15 mouse cellular contexts compared by ENCODE assay signal in the genomic region with DNA sequence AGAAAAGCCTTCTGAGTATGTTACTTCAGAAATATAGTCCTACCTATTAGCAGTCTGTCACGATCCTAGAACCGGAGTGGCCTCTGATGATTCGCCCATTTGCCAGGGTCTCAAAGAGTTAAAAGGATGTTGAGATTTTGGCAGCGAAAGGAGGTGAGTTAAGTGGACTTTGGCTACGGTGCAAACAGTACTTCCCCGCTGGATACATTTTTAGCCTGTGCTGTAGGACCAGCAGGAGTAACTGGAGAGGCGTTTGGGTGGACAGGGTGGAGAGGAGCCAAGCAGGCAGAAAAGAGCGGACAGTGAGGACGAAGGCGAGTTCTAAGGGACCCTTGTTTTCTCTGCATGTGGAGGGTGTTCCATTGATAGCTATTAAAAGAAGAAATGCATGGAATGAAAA.
DNase-seq lines count a peak whose midpoint lies in the region; ATAC-seq lines count a peak whose summit lies in the region.
"Had no signal": no experiment of that assay in that cellular context is flagged by ENCODE, and none has a peak within 500 bp of the region (broad histone marks: within the 10 kb centered on the region; RNA-seq: fewer than 3 reads in every experiment).

No protein-coding gene starts in this region.

- ATAC-seq in heart, embryonic 13.5 days (ENCODE audit: extremely low read depth, insufficient number of reproducible peaks, low FRiP score, low TSS enrichment): no peak
- ATAC-seq: forebrain, embryonic 16.5 days; midbrain, embryonic 13.5 days had no signal

- 0 out of 2 replicates have a peak overlapping the region, but pooled peaks have one; percentile 20 for H3K4me2 ChIP-seq in heart, embryonic 13.5 days
- H3K4me2 ChIP-seq: embryonic facial prominence, embryonic 15.5 days; hindbrain, embryonic 15.5 days; midbrain, embryonic 13.5 days; neural tube, embryonic 12.5 days; stomach, embryonic 15.5 days had no signal

- 29% methylated on average over 10 of the region's 10 CpGs for WGBS in heart, embryonic 13.5 days

- H3K9me3 ChIP-seq in heart, embryonic 13.5 days: no peaks in the 10 kb centered on the region
- H3K9me3 ChIP-seq: embryonic facial prominence, embryonic 15.5 days; hindbrain, embryonic 15.5 days; midbrain, embryonic 13.5 days; neural tube, embryonic 12.5 days; stomach, embryonic 15.5 days had no signal

- H3K4me1 ChIP-seq in heart, embryonic 13.5 days: peaks cover 36% of the 10 kb centered on the region

- no peaks in the 10 kb centered on the region for H3K36me3 ChIP-seq in heart, embryonic 13.5 days
- H3K36me3 ChIP-seq: embryonic facial prominence, embryonic 15.5 days; hindbrain, embryonic 15.5 days; midbrain, embryonic 13.5 days; neural tube, embryonic 12.5 days; stomach, embryonic 15.5 days had no signal

- no peak overlapping the region for H3K4me3 ChIP-seq in heart, embryonic 13.5 days
- H3K4me3 ChIP-seq: embryonic facial prominence, embryonic 15.5 days; hindbrain, embryonic 15.5 days; midbrain, embryonic 13.5 days; neural tube, embryonic 12.5 days; stomach, embryonic 15.5 days had no signal

- no peak overlapping the region for H3K9ac ChIP-seq in heart, embryonic 13.5 days
- H3K9ac ChIP-seq: embryonic facial prominence, embryonic 15.5 days; hindbrain, embryonic 15.5 days; midbrain, embryonic 13.5 days; neural tube, embryonic 12.5 days; stomach, embryonic 15.5 days had no signal

- H3K27ac ChIP-seq in heart, embryonic 13.5 days (replicated peaks): no peak overlapping the region; the same call in 1 of the 2 replicates
- H3K27ac ChIP-seq: embryonic facial prominence, embryonic 15.5 days; hindbrain, embryonic 15.5 days; midbrain, embryonic 13.5 days; neural tube, embryonic 12.5 days; stomach, embryonic 15.5 days had no signal

- no peaks in the 10 kb centered on the region for H3K27me3 ChIP-seq in heart, embryonic 13.5 days (replicated peaks)
- H3K27me3 ChIP-seq: embryonic facial prominence, embryonic 15.5 days; hindbrain, embryonic 15.5 days; neural tube, embryonic 12.5 days; stomach, embryonic 15.5 days had no signal

- DNase-seq in kidney, adult 9 months: peak; percentile 68
- no peak for DNase-seq in kidney, postnatal 4 days
- peak; percentile 48 to 51 for DNase-seq in kidney, postnatal 36 days
- peak; percentile 43 for DNase-seq in lung, postnatal 36 days
- no peak for DNase-seq in testis, postnatal 14 days (ENCODE audit: low spot score)
- no peak for DNase-seq in cerebellum, postnatal 25 days
- DNase-seq in layer of hippocampus, adult 11-12 months (ENCODE audit: low spot score): no peak
- DNase-seq: cerebellum, adult 2 months had no signal

Comparison
In these comparisons a context has a peak if more than half of its experiments do, and no peak if none do; other contexts are left out.
1. DNase-seq: peak in kidney, adult 9 months (single experiment), kidney, postnatal 36 days (2 of 2) and lung, postnatal 36 days (single experiment); none in kidney, postnatal 4 days (0 of 2), testis, postnatal 14 days (single experiment), cerebellum, postnatal 25 days (0 of 2) and layer of hippocampus, adult 11-12 months (single experiment).